Mouse (Mus musculus) stomach, embryonic 16.5 days (tissue): ENCODE results near the gene Elmod2. TPM values are rescaled to one million over a fixed set of nuclear protein-coding genes. Genes with fewer than 3 reads are reported as not detected.
A peak's percentile ranks its signal among the peaks of the same experiment; 100 is the strongest.
"Not testable (repeated sequence)": the region's sequence is repeated elsewhere in the genome, so short reads cannot be mapped to it uniquely, and the experiment has no call there.

ENCODE experiments used
- ATAC-seq: fragments of 200-750 bp; cut with Nextera tagmentation; 2 replicates; pipeline ENCODE4 v1.8.0; 2017; ENCODE audit warnings: moderate number of reproducible peaks, moderate TSS enrichment; ENCODE audit not compliant: insufficient read depth, low FRiP score
- H3K27ac ChIP-seq: fragments of 300-500 bp; sonication (generic); 2 replicates; pipeline ENCODE4 v1.5.1; 2014; ENCODE audit warnings: low read length
- H3K27me3 ChIP-seq: fragments of 300-500 bp; sonication (generic); 2 replicates; pipeline ENCODE4 v1.6.1; 2014; ENCODE audit warnings: low read length, control low read depth, mixed read lengths; ENCODE audit not compliant: control insufficient read depth, insufficient read depth
- H3K36me3 ChIP-seq: fragments of 300-500 bp; sonication (generic); 2 replicates; pipeline ENCODE4 v1.6.1; 2014; ENCODE audit warnings: low read length; ENCODE audit not compliant: control insufficient read depth, insufficient read depth
- H3K4me1 ChIP-seq: fragments of 300-500 bp; sonication (generic); 2 replicates; pipeline ENCODE4 v1.6.1; 2014; ENCODE audit warnings: low read length, control low read depth, mixed read lengths; ENCODE audit not compliant: control insufficient read depth, insufficient read depth
- H3K4me2 ChIP-seq: fragments of 300-500 bp; sonication (generic); 2 replicates; pipeline ENCODE4 v1.6.1; 2014; ENCODE audit warnings: low read depth, low read length, mixed read lengths
- H3K4me3 ChIP-seq: fragments of 300-500 bp; sonication (generic); replicated peaks from 2 replicates; pipeline ENCODE4 v1.5.1; 2014; ENCODE audit warnings: mild to moderate bottlenecking, low read length
- H3K9ac ChIP-seq: fragments of 300-500 bp; sonication (generic); 2 replicates; pipeline ENCODE4 v1.6.1; 2014; ENCODE audit warnings: low read length
- H3K9me3 ChIP-seq: fragments of 300-500 bp; sonication (generic); replicated peaks from 2 replicates; pipeline ENCODE4 v1.6.1; 2016; ENCODE audit warnings: low read length, control low read depth; ENCODE audit not compliant: control insufficient read depth
- WGBS: fragments of 180-500 bp; shearing (Covaris S2); extraction: QIAGEN DNeasy Blood & Tissue Kit; methylation state at CpG from one replicate; pipeline ENCODE4 v1.1.7; 2014; 5-methylcytosine and 5-hydroxymethylcytosine counted together
- polyA plus RNA-seq: library from polyadenylated mRNA; unstranded; fragments of >200 nt; fragmentation: Nextera tagmentation; extraction: Ambion mirVana; gene quantifications from 2 replicates; pipeline ENCODE4 v1.2.1, GENCODE M21; 2015

Elmod2 gene
- polyA plus RNA-seq, 1 experiment from 2014 or later: 14.6 TPM

DNA sequence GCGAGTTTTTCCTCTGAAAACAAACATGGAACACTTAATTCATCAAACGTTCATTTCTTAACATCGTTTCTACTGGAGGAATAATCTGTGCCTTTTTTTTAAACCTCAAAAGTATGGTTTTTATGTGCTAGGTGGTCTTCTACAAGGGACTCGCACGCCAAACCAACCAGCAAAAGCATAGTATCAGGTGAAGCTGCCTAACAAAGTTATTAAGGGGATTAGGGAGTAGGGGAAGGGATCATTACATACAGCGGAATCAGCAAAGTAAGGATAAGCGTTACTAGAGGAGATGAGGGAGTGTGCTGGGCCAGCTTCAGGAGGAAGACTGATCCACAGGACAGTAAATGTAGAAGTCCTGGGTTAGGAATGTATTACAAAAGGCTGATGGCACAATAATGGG lies 578 bp upstream of the Elmod2 start:
- H3K9ac ChIP-seq: peak overlapping the region; percentile 50
- WGBS: 11% methylated on average over 7 of the region's 7 CpGs
- no peak for ATAC-seq
- peak overlapping the region; percentile 62 for H3K4me2 ChIP-seq
- H3K27me3 ChIP-seq: no peaks in the 10 kb centered on the region
- H3K36me3 ChIP-seq: no peaks in the 10 kb centered on the region
- no peaks in the 10 kb centered on the region for H3K9me3 ChIP-seq
- H3K4me3 ChIP-seq: peak overlapping the region; percentile 90
- peaks cover 6% of the 10 kb centered on the region; the same call in 1 of the 2 replicates for H3K4me1 ChIP-seq
- peak overlapping the region; percentile 29; the same call in 1 of the 2 replicates for H3K27ac ChIP-seq

DNA sequence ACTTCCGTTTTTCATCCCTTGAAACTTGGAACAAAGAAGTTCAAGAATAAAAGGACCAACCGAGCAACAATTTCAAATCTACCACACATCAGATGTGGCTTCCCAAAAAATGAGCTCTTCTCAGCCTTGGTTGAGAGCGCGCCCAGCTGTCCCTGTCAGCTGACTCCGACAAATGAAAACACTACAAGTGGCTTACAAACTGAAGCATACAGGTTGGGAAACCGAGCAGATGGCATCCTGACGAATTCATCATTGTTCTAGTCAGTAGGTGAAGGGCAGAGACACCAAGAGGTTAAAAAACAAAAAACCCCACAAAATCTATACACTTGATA lies 753 bp downstream of the Elmod2 start:
- WGBS: 7% methylated on average over 7 of the region's 7 CpGs
- Histone ChIP-seq H3K27me3 (no peaks in the 10 kb centered on the region), H3K36me3 (no peaks in the 10 kb centered on the region), H3K4me3 (peak overlapping the region; percentile 90), H3K4me1 (peaks cover 6% of the 10 kb centered on the region; the same call in 1 of the 2 replicates), H3K9me3 (no peaks in the 10 kb centered on the region), H3K27ac (no peak overlapping the region; the same call in 1 of the 2 replicates), H3K9ac (peak overlapping the region; percentile 91), H3K4me2 (peak overlapping the region; percentile 91)
- no peak for ATAC-seq

DNA sequence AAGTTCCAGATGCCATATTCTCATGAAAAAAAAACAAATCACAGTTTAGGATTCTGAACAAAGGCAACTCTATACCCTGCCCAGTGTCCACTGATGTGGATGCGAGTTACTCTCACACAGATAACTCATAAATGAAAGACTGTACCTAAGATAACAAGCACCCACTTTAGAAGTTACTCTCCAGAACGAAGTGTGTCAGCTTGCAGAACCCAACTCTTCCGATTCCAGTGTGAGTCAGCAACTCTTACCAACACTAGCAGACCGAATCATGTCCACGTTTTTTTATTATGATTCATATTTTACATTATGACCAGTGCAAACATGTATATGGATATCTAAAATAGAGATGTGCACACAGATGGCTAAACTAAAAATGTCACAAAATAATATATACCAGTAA lies 4.4 kb downstream of the Elmod2 start:
- H3K4me1 ChIP-seq: peaks cover 3% of the 10 kb centered on the region; the same call in 1 of the 2 replicates
- no peak overlapping the region for H3K27ac ChIP-seq
- WGBS: 90% methylated on average over 5 of the region's 5 CpGs
- no peak overlapping the region for H3K9ac ChIP-seq
- H3K27me3 ChIP-seq: no peaks in the 10 kb centered on the region
- no peak overlapping the region for H3K4me3 ChIP-seq
- ATAC-seq: no peak
- H3K9me3 ChIP-seq: no peaks in the 10 kb centered on the region
- H3K4me2 ChIP-seq: no peak overlapping the region
- H3K36me3 ChIP-seq: no peaks in the 10 kb centered on the region

DNA sequence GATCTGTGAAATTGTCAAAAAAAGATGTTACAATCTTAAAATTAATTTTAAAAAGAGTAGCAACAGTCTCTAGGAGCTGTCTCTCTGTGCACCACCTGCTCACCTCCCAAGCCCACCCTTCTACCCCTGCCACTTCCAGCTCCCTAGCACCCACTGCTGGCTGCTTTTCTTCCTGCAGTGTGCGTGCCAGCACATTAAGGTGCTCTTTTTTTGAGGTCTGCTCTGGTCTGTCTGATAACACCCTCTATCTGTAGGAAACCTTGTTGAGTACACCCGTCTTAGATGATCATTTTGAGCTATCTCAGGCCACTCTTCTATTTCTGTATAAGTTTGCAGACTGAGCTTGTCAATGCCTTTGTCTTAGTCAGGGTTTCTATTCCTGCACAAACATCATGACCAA lies 9.2 kb downstream of the Elmod2 start:
- Histone ChIP-seq H3K36me3 (no peaks in the 10 kb centered on the region), H3K4me1 (no peaks in the 10 kb centered on the region), H3K4me2 (no peak overlapping the region), H3K9ac (no peak overlapping the region), H3K27me3 (no peaks in the 10 kb centered on the region), H3K27ac (no peak overlapping the region), H3K9me3 (no peaks in the 10 kb centered on the region), H3K4me3 (no peak overlapping the region)
- 79% methylated on average over 2 of the region's 2 CpGs for WGBS
- no peak for ATAC-seq

DNA sequence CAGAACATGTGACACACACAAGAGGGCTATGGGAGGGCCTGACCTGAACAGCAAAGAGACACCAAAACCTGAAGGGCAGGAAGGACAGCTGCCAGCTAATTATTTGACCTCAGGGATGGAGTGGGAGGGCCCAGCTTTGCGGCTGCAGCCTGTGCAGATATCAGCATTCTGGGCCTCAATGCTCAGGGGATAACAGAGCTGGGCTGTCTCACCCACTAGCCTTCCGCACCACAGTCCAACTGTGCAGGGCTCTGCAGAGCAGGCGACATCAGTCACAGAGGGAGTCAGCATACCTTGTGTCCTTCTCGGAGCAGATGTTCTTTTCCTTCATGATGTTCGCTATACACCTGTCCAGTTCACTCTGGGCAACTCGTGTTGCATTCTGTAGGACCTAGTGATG lies 9.9 kb downstream of the Elmod2 start:
- H3K36me3 ChIP-seq: no peaks in the 10 kb centered on the region
- 93% methylated on average over 6 of the region's 6 CpGs for WGBS
- H3K4me2 ChIP-seq: no peak overlapping the region
- no peak for ATAC-seq
- no peak overlapping the region for H3K9ac ChIP-seq
- H3K4me1 ChIP-seq: no peaks in the 10 kb centered on the region
- H3K27ac ChIP-seq: no peak overlapping the region
- H3K27me3 ChIP-seq: no peaks in the 10 kb centered on the region
- H3K4me3 ChIP-seq: no peak overlapping the region
- H3K9me3 ChIP-seq: no peaks in the 10 kb centered on the region

DNA sequence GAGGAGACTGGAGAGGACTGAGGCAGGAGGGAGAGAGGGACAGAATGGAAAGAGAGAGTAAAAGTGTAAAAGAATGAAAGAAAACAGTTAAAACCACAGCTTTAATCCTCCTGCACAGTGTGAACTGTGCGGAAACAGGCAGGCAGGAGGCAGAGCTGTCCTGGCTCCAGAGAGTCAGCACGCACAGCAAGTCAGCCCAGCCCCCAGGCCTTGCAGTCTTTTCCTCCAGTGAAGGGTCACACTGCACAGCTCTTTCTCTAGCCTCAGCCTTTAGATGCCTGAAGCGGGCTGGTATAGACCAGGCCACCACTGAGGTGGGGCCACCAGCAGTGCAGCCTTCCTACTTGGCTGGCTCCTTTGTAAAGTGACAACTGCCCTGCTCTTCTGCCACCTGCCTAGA lies 11.7 kb downstream of the Elmod2 start:
- no peak for ATAC-seq
- Histone ChIP-seq H3K36me3 (peaks cover 8% of the 10 kb centered on the region; the same call in 1 of the 2 replicates), H3K9ac (no peak overlapping the region), H3K4me1 (no peaks in the 10 kb centered on the region), H3K27me3 (no peaks in the 10 kb centered on the region), H3K9me3 (no peaks in the 10 kb centered on the region), H3K4me3 (no peak overlapping the region), H3K4me2 (no peak overlapping the region), H3K27ac (no peak overlapping the region)
- WGBS: 81% methylated on average over 3 of the region's 3 CpGs

DNA sequence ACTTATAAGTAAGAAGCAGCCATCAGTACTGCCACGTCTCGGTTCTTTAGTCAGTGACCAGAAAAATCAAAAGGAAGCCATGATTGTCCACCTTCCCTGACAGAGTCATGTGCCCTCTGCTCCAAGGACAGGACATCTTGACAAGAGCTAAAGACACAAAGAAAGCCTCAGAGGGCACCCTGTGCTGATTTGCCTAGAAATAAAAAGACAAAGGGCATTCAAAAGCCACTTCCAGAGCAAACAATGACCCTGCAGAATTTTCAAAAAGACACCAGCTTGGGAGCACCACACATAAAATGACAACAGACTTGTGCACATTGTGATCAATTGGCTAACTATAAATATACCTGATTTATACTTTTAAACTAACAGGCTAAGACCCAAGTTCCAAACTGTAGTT lies 16.6 kb downstream of the Elmod2 start:
- H3K4me3 ChIP-seq: no peak overlapping the region
- H3K4me1 ChIP-seq: no peaks in the 10 kb centered on the region
- peaks cover 10% of the 10 kb centered on the region; the same call in 1 of the 2 replicates for H3K36me3 ChIP-seq
- WGBS: 79% methylated on average over 2 of the region's 2 CpGs
- no peak overlapping the region for H3K27ac ChIP-seq
- no peak overlapping the region for H3K9ac ChIP-seq
- no peaks in the 10 kb centered on the region for H3K9me3 ChIP-seq
- no peak overlapping the region for H3K4me2 ChIP-seq
- ATAC-seq: no peak
- H3K27me3 ChIP-seq: no peaks in the 10 kb centered on the region

DNA sequence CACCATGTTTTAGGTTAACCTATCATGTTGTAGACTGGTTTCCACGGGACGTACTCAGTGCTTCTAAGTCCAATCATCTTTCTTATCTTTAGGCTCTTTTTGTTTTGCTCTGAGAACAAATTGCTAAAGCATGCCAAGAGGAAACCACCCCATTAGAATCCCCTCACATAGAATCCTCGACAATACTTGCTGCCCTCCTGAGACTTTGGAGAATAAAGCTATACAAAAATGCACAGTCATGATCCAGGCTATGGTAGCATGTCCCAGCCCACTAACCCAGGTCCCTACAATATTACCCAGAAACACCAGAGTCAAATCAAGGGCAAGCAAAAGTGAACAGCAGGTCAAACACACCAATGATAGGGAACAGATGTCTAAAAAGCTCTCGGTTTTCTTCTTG lies 17.2 kb downstream of the Elmod2 start:
- not testable (repeated sequence) for H3K4me3 ChIP-seq, H3K9me3 ChIP-seq, H3K4me1 ChIP-seq, H3K27ac ChIP-seq, H3K27me3 ChIP-seq, H3K9ac ChIP-seq, ATAC-seq, H3K4me2 ChIP-seq
- WGBS: 75% methylated on average over 4 of the region's 4 CpGs
- peaks cover 10% of the 10 kb centered on the region; the same call in 1 of the 2 replicates for H3K36me3 ChIP-seq

DNA sequence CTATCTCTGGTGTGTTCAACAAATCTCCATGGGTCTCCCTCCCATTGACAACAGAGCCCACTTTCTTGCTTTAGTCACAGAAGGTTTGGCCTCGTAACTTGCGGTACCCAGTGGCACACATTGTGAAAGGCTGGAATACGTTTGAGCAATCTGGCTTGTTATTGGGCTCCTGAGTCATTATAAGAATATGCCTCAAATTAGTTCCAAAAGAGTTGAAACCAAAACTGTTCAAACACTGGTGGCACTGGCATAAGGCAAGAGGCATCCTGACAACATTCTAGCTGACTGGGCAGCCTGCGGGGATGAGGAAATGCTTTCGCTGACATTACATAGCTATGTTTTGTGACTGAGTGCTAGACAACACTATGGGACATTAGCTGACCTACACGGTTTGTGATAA lies 22.4 kb downstream of the Elmod2 start:
- WGBS: 89% methylated on average over 6 of the region's 6 CpGs

DNA sequence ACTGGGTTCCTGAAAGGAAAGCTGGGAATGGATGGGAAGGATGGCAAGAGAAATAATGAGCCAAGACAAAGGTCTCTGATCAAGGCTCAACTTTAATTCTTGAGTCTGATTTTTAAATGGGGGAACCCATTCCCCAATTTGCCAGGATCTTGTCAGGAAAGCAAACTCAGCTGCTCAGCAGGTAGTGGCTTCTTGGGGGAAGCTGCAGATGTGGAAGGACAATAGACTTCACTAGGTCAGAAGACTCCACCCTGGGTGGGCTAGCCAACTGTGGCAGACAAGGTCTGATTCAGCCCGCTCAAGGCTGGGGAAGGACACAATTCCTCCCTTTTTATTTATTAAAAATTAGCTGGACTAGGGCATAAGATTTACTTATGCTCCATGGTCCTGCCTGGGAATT lies 27.3 kb downstream of the Elmod2 start:
- Histone ChIP-seq H3K36me3 (no peaks in the 10 kb centered on the region), H3K4me2 (no peak overlapping the region), H3K4me1 (no peaks in the 10 kb centered on the region), H3K9me3 (no peaks in the 10 kb centered on the region), H3K4me3 (no peak overlapping the region), H3K27ac (no peak overlapping the region), H3K9ac (no peak overlapping the region), H3K27me3 (no peaks in the 10 kb centered on the region)
- no peak for ATAC-seq
- WGBS: 81% methylated on average over 1 of the region's 1 CpGs

More for the DNA sequence above, 22.4 kb downstream of the Elmod2 start:
- no peak for ATAC-seq
- H3K9me3 ChIP-seq: no peaks in the 10 kb centered on the region
- no peak overlapping the region for H3K9ac ChIP-seq
- H3K4me3 ChIP-seq: no peak overlapping the region
- 0 out of 2 replicates have a peak, but pooled peaks cover 3% of the 10 kb centered on the region for H3K36me3 ChIP-seq
- no peak overlapping the region for H3K27ac ChIP-seq
- no peaks in the 10 kb centered on the region for H3K4me1 ChIP-seq
- H3K27me3 ChIP-seq: no peaks in the 10 kb centered on the region
- H3K4me2 ChIP-seq: no peak overlapping the region
